Mouse (Mus musculus) limb, embryonic 15.5 days (tissue): Measurements from ENCODE around the gene Cadm3. TPM values are rescaled to one million over a fixed set of nuclear protein-coding genes. Genes with fewer than 3 reads are reported as not detected.
"Not testable (repeated sequence)": the region's sequence is repeated elsewhere in the genome, so short reads cannot be mapped to it uniquely, and the experiment has no call there.

Experiments used
- ATAC-seq: fragments of 200-750 bp; cut with Nextera tagmentation; 2 replicates; pipeline ENCODE4 v1.8.0; 2017; ENCODE audit warnings: low read depth, moderate TSS enrichment; ENCODE audit not compliant: insufficient number of reproducible peaks, low FRiP score, low TSS enrichment
- H3K27ac ChIP-seq: fragments of 300-500 bp; sonication (generic); 2 replicates; pipeline ENCODE4 v1.5.1; 2015; ENCODE audit warnings: moderate library complexity, mild to moderate bottlenecking, inconsistent platforms
- H3K27me3 ChIP-seq: fragments of 300-500 bp; sonication (generic); 2 replicates; pipeline ENCODE4 v1.6.1; 2015; ENCODE audit warnings: inconsistent platforms
- H3K36me3 ChIP-seq: fragments of 300-500 bp; sonication (generic); 2 replicates; pipeline ENCODE4 v1.6.1; 2015; ENCODE audit warnings: inconsistent platforms
- H3K4me1 ChIP-seq: fragments of 300-500 bp; sonication (generic); 2 replicates; pipeline ENCODE4 v1.6.1; 2015; ENCODE audit warnings: inconsistent platforms
- H3K4me2 ChIP-seq: fragments of 300-500 bp; sonication (generic); 2 replicates; pipeline ENCODE4 v1.6.1; 2015; ENCODE audit warnings: mild to moderate bottlenecking, inconsistent platforms
- H3K4me3 ChIP-seq: fragments of 300-500 bp; sonication (generic); 2 replicates; pipeline ENCODE4 v1.5.1; 2015; ENCODE audit warnings: mild to moderate bottlenecking, inconsistent platforms
- H3K9ac ChIP-seq: fragments of 300-500 bp; sonication (generic); 2 replicates; pipeline ENCODE4 v1.6.1; 2015; ENCODE audit warnings: inconsistent platforms
- H3K9me3 ChIP-seq: fragments of 300-500 bp; sonication (generic); 2 replicates; pipeline ENCODE4 v1.6.1; 2016; ENCODE audit warnings: inconsistent platforms
- WGBS: fragments of 180-500 bp; shearing (Covaris S2); methylation state at CpG from one replicate; pipeline ENCODE4 v1.1.7; 2015; 5-methylcytosine and 5-hydroxymethylcytosine counted together
- polyA plus RNA-seq: library from polyadenylated mRNA; unstranded; fragments of >200 nt; fragmentation: Nextera tagmentation; extraction: Ambion mirVana; gene quantifications from 2 replicates; pipeline ENCODE4 v1.2.1, GENCODE M21; 2015

Gene Cadm3
- polyA plus RNA-seq, 1 experiment from 2014 or later: 1.1 TPM

- Histone ChIP-seq H3K4me1 (no peaks in the 10 kb centered on the region), H3K9me3 (no peaks in the 10 kb centered on the region), H3K9ac (no peak overlapping the region), H3K4me2 (no peak overlapping the region), H3K27ac (no peak overlapping the region), H3K27me3 (no peaks in the 10 kb centered on the region), H3K4me3 (no peak overlapping the region), H3K36me3 (no peaks in the 10 kb centered on the region)
- ATAC-seq: no peak
- 83% methylated on average over 2 of the region's 2 CpGs for WGBS
These were observed 49.5 kb downstream of the Cadm3 start for GRCm38 (mm10) chr1:173317925-173318477.

- Histone ChIP-seq H3K4me3 (no peak overlapping the region), H3K36me3 (no peaks in the 10 kb centered on the region), H3K27ac (no peak overlapping the region), H3K9me3 (no peaks in the 10 kb centered on the region), H3K9ac (no peak overlapping the region), H3K4me2 (no peak overlapping the region), H3K4me1 (no peaks in the 10 kb centered on the region), H3K27me3 (no peaks in the 10 kb centered on the region)
- WGBS: 94% methylated on average over 3 of the region's 3 CpGs
- ATAC-seq: no peak
These were observed 51.8 kb downstream of the Cadm3 start for GRCm38 (mm10) chr1:173315725-173316124.

- H3K4me2 ChIP-seq, H3K27ac ChIP-seq, H3K27me3 ChIP-seq, H3K9me3 ChIP-seq, H3K4me1 ChIP-seq, H3K9ac ChIP-seq, H3K4me3 ChIP-seq, ATAC-seq, H3K36me3 ChIP-seq: not testable (repeated sequence)
- WGBS: 81% methylated on average over 7 of the region's 7 CpGs
These were observed 53.9 kb downstream of the Cadm3 start for GRCm38 (mm10) chr1:173313535-173314050.

GRCm38 (mm10) chr1:173302795-173303194 lies 64.7 kb downstream of the Cadm3 start:
- H3K9ac ChIP-seq, ATAC-seq, H3K27ac ChIP-seq, H3K4me3 ChIP-seq, H3K4me2 ChIP-seq, H3K36me3 ChIP-seq, H3K27me3 ChIP-seq, H3K9me3 ChIP-seq, H3K4me1 ChIP-seq: not testable (repeated sequence)
- WGBS: 68% methylated on average over 3 of the region's 3 CpGs

Other genes with a start within 250 kb of the Cadm3 start
- gene Olfr1408, start 230.3 kb downstream of the Cadm3 start, polyA plus RNA-seq: not detected in 2 replicates
- gene Olfr1406, start 177.1 kb downstream of the Cadm3 start, polyA plus RNA-seq: not detected in 2 replicates
- gene Olfr218, start 169.9 kb downstream of the Cadm3 start, polyA plus RNA-seq: 0.05 TPM in 1 of 2 replicates, not detected in the other
- not detected in 2 replicates for gene Olfr1404, start 155.3 kb downstream of the Cadm3 start, polyA plus RNA-seq
- 0.41 TPM in 1 of 2 replicates, not detected in the other for gene Fcer1a, start 140.5 kb downstream of the Cadm3 start, polyA plus RNA-seq
- not detected in 2 replicates for gene Olfr418, start 101.7 kb downstream of the Cadm3 start, polyA plus RNA-seq
- gene Mptx2, start 89.9 kb downstream of the Cadm3 start, polyA plus RNA-seq: not detected in 2 replicates
- 0.45 and 0.81 TPM in 2 replicates for gene Ackr1, start 33.9 kb downstream of the Cadm3 start, polyA plus RNA-seq
- 1.4 and 1.6 TPM in 2 replicates for gene Aim2, start 16.8 kb downstream of the Cadm3 start, polyA plus RNA-seq
- gene Ifi206, start 123.3 kb upstream of the Cadm3 start, polyA plus RNA-seq: 0.08 and 0.14 TPM in 2 replicates
- not detected in 2 replicates for gene Ifi214, start 168.3 kb upstream of the Cadm3 start, polyA plus RNA-seq
- gene Ifi213, start 231.6 kb upstream of the Cadm3 start, polyA plus RNA-seq: 0.08 and 0.32 TPM in 2 replicates